Mouse (Mus musculus): Measurements from ENCODE around the gene Vps13c. TPM values are rescaled to one million over a fixed set of nuclear protein-coding genes. Genes with fewer than 3 reads are reported as not detected.

The Vps13c gene
- polyA plus RNA-seq, 1 experiment from 2014 or later, result 7.4 TPM

- ATAC-seq (ENCODE audit: low FRiP score), result no peak
- Histone ChIP-seq H3K27ac (no peak overlapping the region), H3K36me3 (replicated peaks) (peaks cover 7% of the 10 kb centered on the region; the same call in 1 of the 2 replicates), H3K4me1 (peaks cover 9% of the 10 kb centered on the region; the same call in 1 of the 2 replicates), H3K4me2 (no peak overlapping the region), H3K9ac (no peak overlapping the region), H3K4me3 (replicated peaks) (no peak overlapping the region), H3K27me3 (no peaks in the 10 kb centered on the region), H3K9me3 (no peaks in the 10 kb centered on the region)
- WGBS, result 59% methylated on average over 5 of the region's 5 CpGs
Measured at GRCm38 (mm10) chr9:67900398-67900797, 60.2 kb downstream of the Vps13c start.

- Histone ChIP-seq H3K27me3 (no peaks in the 10 kb centered on the region), H3K4me2 (no peak overlapping the region), H3K4me1 (no peaks in the 10 kb centered on the region), H3K9me3 (no peaks in the 10 kb centered on the region), H3K27ac (no peak overlapping the region), H3K36me3 (replicated peaks) (peaks cover 23% of the 10 kb centered on the region), H3K4me3 (replicated peaks) (no peak overlapping the region), H3K9ac (no peak overlapping the region)
- ATAC-seq (ENCODE audit: low FRiP score), result no peak
- 70% methylated on average over 6 of the region's 6 CpGs for whole genome bisulfite sequencing
Measured at GRCm38 (mm10) chr9:67904355-67904754, 64.2 kb downstream of the Vps13c start.

GRCm38 (mm10) chr9:67905541-67905940, 65.3 kb downstream of the Vps13c start:
- no peaks in the 10 kb centered on the region for H3K4me1 ChIP-seq
- H3K27ac ChIP-seq, result no peak overlapping the region
- H3K4me2 ChIP-seq, result no peak overlapping the region
- H3K4me3 ChIP-seq (replicated peaks), result no peak overlapping the region
- H3K9ac ChIP-seq, result no peak overlapping the region
- H3K27me3 ChIP-seq, result no peaks in the 10 kb centered on the region
- 90% methylated on average over 2 of the region's 2 CpGs for WGBS
- ATAC-seq (ENCODE audit: low FRiP score), result no peak
- peaks cover 33% of the 10 kb centered on the region for H3K36me3 ChIP-seq (replicated peaks)
- no peaks in the 10 kb centered on the region for H3K9me3 ChIP-seq

- Histone ChIP-seq H3K4me1 (no peaks in the 10 kb centered on the region), H3K4me2 (no peak overlapping the region), H3K4me3 (replicated peaks) (no peak overlapping the region), H3K27me3 (no peaks in the 10 kb centered on the region), H3K9ac (no peak overlapping the region), H3K9me3 (no peaks in the 10 kb centered on the region), H3K36me3 (replicated peaks) (peaks cover 31% of the 10 kb centered on the region), H3K27ac (no peak overlapping the region)
- WGBS, result 95% methylated on average over 7 of the region's 7 CpGs
- no peak for ATAC-seq (ENCODE audit: low FRiP score)
Measured at GRCm38 (mm10) chr9:67914681-67915080, 74.5 kb downstream of the Vps13c start.

GRCm38 (mm10) chr9:67922350-67922749, 82.2 kb downstream of the Vps13c start:
- Histone ChIP-seq H3K9ac (no peak overlapping the region), H3K36me3 (replicated peaks) (peaks cover 29% of the 10 kb centered on the region), H3K27me3 (no peaks in the 10 kb centered on the region), H3K4me3 (replicated peaks) (no peak overlapping the region), H3K4me2 (no peak overlapping the region), H3K27ac (no peak overlapping the region), H3K4me1 (no peaks in the 10 kb centered on the region), H3K9me3 (no peaks in the 10 kb centered on the region)
- no peak for ATAC-seq (ENCODE audit: low FRiP score)
- 83% methylated on average over 5 of the region's 5 CpGs for WGBS

- Histone ChIP-seq H3K9me3 (no peaks in the 10 kb centered on the region), H3K4me3 (replicated peaks) (no peak overlapping the region), H3K4me2 (no peak overlapping the region), H3K36me3 (replicated peaks) (peaks cover 31% of the 10 kb centered on the region), H3K27me3 (peaks cover 11% of the 10 kb centered on the region; the same call in 1 of the 2 replicates), H3K9ac (no peak overlapping the region), H3K27ac (no peak overlapping the region), H3K4me1 (no peaks in the 10 kb centered on the region)
- 73% methylated on average over 7 of the region's 7 CpGs for WGBS
- ATAC-seq (ENCODE audit: low FRiP score), result no peak
Measured at GRCm38 (mm10) chr9:67930629-67931028, 90.4 kb downstream of the Vps13c start.

- H3K4me2 ChIP-seq, result no peak overlapping the region
- H3K9me3 ChIP-seq, result no peaks in the 10 kb centered on the region
- H3K4me1 ChIP-seq, result peaks cover 7% of the 10 kb centered on the region; the same call in 1 of the 2 replicates
- peaks cover 11% of the 10 kb centered on the region for H3K36me3 ChIP-seq (replicated peaks)
- H3K9ac ChIP-seq, result no peak overlapping the region
- H3K4me3 ChIP-seq (replicated peaks), result no peak overlapping the region
- ATAC-seq (ENCODE audit: low FRiP score), result peak; percentile 71; the same call in 1 of the 2 replicates
- H3K27me3 ChIP-seq, result peaks cover 18% of the 10 kb centered on the region
- H3K27ac ChIP-seq, result no peak overlapping the region
- WGBS, result 29% methylated on average over 2 of the region's 2 CpGs
Measured at GRCm38 (mm10) chr9:67937286-67937685, 97.1 kb downstream of the Vps13c start.

GRCm38 (mm10) chr9:67955466-67956010, 115.3 kb downstream of the Vps13c start:
- H3K27ac ChIP-seq, result no peak overlapping the region
- no peaks in the 10 kb centered on the region for H3K4me1 ChIP-seq
- H3K9me3 ChIP-seq, result no peaks in the 10 kb centered on the region
- no peak for ATAC-seq (ENCODE audit: low FRiP score)
- H3K36me3 ChIP-seq (replicated peaks), result peaks cover 43% of the 10 kb centered on the region
- H3K27me3 ChIP-seq, result no peaks in the 10 kb centered on the region
- no peak overlapping the region for H3K9ac ChIP-seq
- no peak overlapping the region for H3K4me2 ChIP-seq
- WGBS, result 73% methylated on average over 7 of the region's 7 CpGs
- no peak overlapping the region for H3K4me3 ChIP-seq (replicated peaks)

GRCm38 (mm10) chr9:67961953-67962352, 121.8 kb downstream of the Vps13c start:
- 97% methylated on average over 5 of the region's 5 CpGs for WGBS
- Histone ChIP-seq H3K4me2 (no peak overlapping the region), H3K4me3 (replicated peaks) (no peak overlapping the region), H3K4me1 (peaks cover 8% of the 10 kb centered on the region), H3K36me3 (replicated peaks) (peaks cover 25% of the 10 kb centered on the region), H3K27ac (no peak overlapping the region), H3K9me3 (no peaks in the 10 kb centered on the region), H3K9ac (no peak overlapping the region), H3K27me3 (no peaks in the 10 kb centered on the region)
- ATAC-seq (ENCODE audit: low FRiP score), result no peak

- ATAC-seq (ENCODE audit: low FRiP score), result peak; percentile 55; the same call in 1 of the 2 replicates
- H3K9ac ChIP-seq, result no peak overlapping the region
- H3K36me3 ChIP-seq (replicated peaks), result peaks cover 22% of the 10 kb centered on the region
- WGBS, result 36% methylated on average over 14 of the region's 14 CpGs
- H3K9me3 ChIP-seq, result no peaks in the 10 kb centered on the region
- H3K27ac ChIP-seq, result no peak overlapping the region
- H3K4me3 ChIP-seq (replicated peaks), result no peak overlapping the region
- H3K4me1 ChIP-seq, result peaks cover 8% of the 10 kb centered on the region
- no peaks in the 10 kb centered on the region for H3K27me3 ChIP-seq
- H3K4me2 ChIP-seq, result peak overlapping the region; percentile 13; the same call in 1 of the 2 replicates
Measured at GRCm38 (mm10) chr9:67965889-67966288, 125.7 kb downstream of the Vps13c start.

- Histone ChIP-seq H3K9me3 (no peaks in the 10 kb centered on the region), H3K9ac (no peak overlapping the region), H3K4me1 (peaks cover 8% of the 10 kb centered on the region), H3K4me3 (replicated peaks) (no peak overlapping the region), H3K27ac (no peak overlapping the region), H3K36me3 (replicated peaks) (peaks cover 22% of the 10 kb centered on the region), H3K4me2 (no peak overlapping the region), H3K27me3 (no peaks in the 10 kb centered on the region)
- WGBS, result 92% methylated on average over 3 of the region's 3 CpGs
- ATAC-seq (ENCODE audit: low FRiP score), result no peak
Measured at GRCm38 (mm10) chr9:67967011-67967410, 126.8 kb downstream of the Vps13c start.

- H3K27me3 ChIP-seq, result no peaks in the 10 kb centered on the region
- H3K27ac ChIP-seq, result no peak overlapping the region
- ATAC-seq (ENCODE audit: low FRiP score), result no peak
- no peak overlapping the region for H3K4me2 ChIP-seq
- no peaks in the 10 kb centered on the region for H3K9me3 ChIP-seq
- 41% methylated on average over 6 of the region's 6 CpGs for WGBS
- H3K4me3 ChIP-seq (replicated peaks), result no peak overlapping the region
- H3K9ac ChIP-seq, result no peak overlapping the region
- peaks cover 6% of the 10 kb centered on the region for H3K36me3 ChIP-seq (replicated peaks)
- H3K4me1 ChIP-seq, result no peaks in the 10 kb centered on the region
Measured at GRCm38 (mm10) chr9:67973451-67973850, 133.3 kb downstream of the Vps13c start.

- 94% methylated on average over 9 of the region's 9 CpGs for WGBS
- no peak overlapping the region for H3K4me3 ChIP-seq (replicated peaks)
- no peak overlapping the region for H3K9ac ChIP-seq
- no peaks in the 10 kb centered on the region for H3K4me1 ChIP-seq
- no peak overlapping the region for H3K4me2 ChIP-seq
- H3K9me3 ChIP-seq, result no peaks in the 10 kb centered on the region
- ATAC-seq (ENCODE audit: low FRiP score), result no peak
- H3K27ac ChIP-seq, result no peak overlapping the region
- peaks cover 5% of the 10 kb centered on the region for H3K36me3 ChIP-seq (replicated peaks)
- H3K27me3 ChIP-seq, result no peaks in the 10 kb centered on the region
Measured at GRCm38 (mm10) chr9:67975491-67975890, 135.3 kb downstream of the Vps13c start.

Measured in forebrain, embryonic 12.5 days (tissue).